Mouse (Mus musculus) hindbrain, embryonic 14.5 days (tissue): ENCODE measurements at regions not wholly inside any gene's neighbourhood (a gene's known extent, or its start where the extent isn't known, plus 50 kb on each side); places are given as distances from the start of the nearest gene placed in this dataset.
A peak's percentile ranks its signal among the peaks of the same experiment; 100 is the strongest.

Source experiments
- ATAC-seq: fragments of 200-750 bp; cut with Nextera tagmentation; 2 replicates; pipeline ENCODE4 v1.8.0; 2017; ENCODE audit warnings: moderate number of reproducible peaks, mild to moderate bottlenecking, moderate TSS enrichment, moderate library complexity; ENCODE audit not compliant: low FRiP score
- DNase-seq: peaks from one replicate; pipeline ENCODE4 v3.0.0-alpha.2; 2015; ENCODE audit warnings: low spot score
- H3K27ac ChIP-seq: fragments of 300-500 bp; sonication (generic); 2 replicates; pipeline ENCODE4 v1.5.1; 2014; ENCODE audit warnings: mild to moderate bottlenecking, moderate library complexity
- H3K27me3 ChIP-seq: fragments of 300-500 bp; sonication (generic); 2 replicates; pipeline ENCODE4 v1.6.1; 2014; ENCODE audit warnings: mild to moderate bottlenecking, low read length, mixed read lengths; ENCODE audit not compliant: control insufficient read depth, insufficient read depth
- H3K36me3 ChIP-seq: fragments of 300-500 bp; sonication (generic); replicated peaks from 2 replicates; pipeline ENCODE4 v1.6.1; 2014; ENCODE audit not compliant: control insufficient read depth, insufficient read depth
- H3K4me1 ChIP-seq: fragments of 300-500 bp; sonication (generic); replicated peaks from 2 replicates; pipeline ENCODE4 v1.6.1; 2014; ENCODE audit warnings: antibody characterized with exemption, low read length, mixed read lengths; ENCODE audit not compliant: control insufficient read depth, insufficient read depth
- H3K4me2 ChIP-seq: fragments of 300-500 bp; sonication (generic); replicated peaks from 2 replicates; pipeline ENCODE4 v1.6.1; 2014; ENCODE audit warnings: mild to moderate bottlenecking, moderate library complexity
- H3K4me3 ChIP-seq: fragments of 300-500 bp; sonication (generic); replicated peaks from 2 replicates; pipeline ENCODE4 v1.5.1; 2014; ENCODE audit warnings: mild to moderate bottlenecking, low read length
- H3K9ac ChIP-seq: fragments of 300-500 bp; sonication (generic); 2 replicates; pipeline ENCODE4 v1.6.1; 2014
- H3K9me3 ChIP-seq: fragments of 300-500 bp; sonication (generic); 2 replicates; pipeline ENCODE4 v1.6.1; 2016; ENCODE audit warnings: low read length; ENCODE audit not compliant: control insufficient read depth
- WGBS: fragments of 180-500 bp; shearing (Covaris S2); extraction: QIAGEN DNeasy Blood & Tissue Kit; methylation state at CpG from one replicate; pipeline ENCODE4 v1.1.7; 2014; 5-methylcytosine and 5-hydroxymethylcytosine counted together

DNA sequence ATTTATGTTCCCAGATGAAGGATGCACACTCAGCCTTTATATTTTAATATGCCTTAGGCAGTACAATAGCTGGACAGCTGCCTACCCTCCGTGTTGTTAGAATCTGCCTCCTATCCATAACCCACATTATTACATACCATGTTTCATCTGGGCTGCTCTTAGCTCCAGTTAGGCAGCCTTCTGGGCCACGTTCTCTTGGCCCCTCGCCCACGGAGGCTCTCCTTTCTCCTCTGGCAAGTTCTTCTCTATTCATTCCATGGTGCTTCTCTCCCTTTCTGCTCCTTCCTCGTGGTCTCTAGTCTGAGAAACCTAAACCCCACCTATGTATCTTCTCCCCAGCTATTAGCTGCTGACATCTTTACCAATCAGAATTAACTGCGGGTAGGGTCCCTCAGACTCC, 152.7 kb upstream of the Hs6st1 start:
- H3K27ac ChIP-seq: no peak overlapping the region
- H3K27me3 ChIP-seq: no peaks in the 10 kb centered on the region
- H3K4me3 ChIP-seq: no peak overlapping the region
- no peaks in the 10 kb centered on the region for H3K9me3 ChIP-seq
- H3K4me2 ChIP-seq: no peak overlapping the region
- H3K9ac ChIP-seq: no peak overlapping the region
- no peaks in the 10 kb centered on the region; the same call in 1 of the 2 replicates for H3K4me1 ChIP-seq
- DNase-seq (no peak), ATAC-seq (no peak)
- whole genome bisulfite sequencing: 89% methylated on average over 6 of the region's 6 CpGs
- no peaks in the 10 kb centered on the region for H3K36me3 ChIP-seq

DNA sequence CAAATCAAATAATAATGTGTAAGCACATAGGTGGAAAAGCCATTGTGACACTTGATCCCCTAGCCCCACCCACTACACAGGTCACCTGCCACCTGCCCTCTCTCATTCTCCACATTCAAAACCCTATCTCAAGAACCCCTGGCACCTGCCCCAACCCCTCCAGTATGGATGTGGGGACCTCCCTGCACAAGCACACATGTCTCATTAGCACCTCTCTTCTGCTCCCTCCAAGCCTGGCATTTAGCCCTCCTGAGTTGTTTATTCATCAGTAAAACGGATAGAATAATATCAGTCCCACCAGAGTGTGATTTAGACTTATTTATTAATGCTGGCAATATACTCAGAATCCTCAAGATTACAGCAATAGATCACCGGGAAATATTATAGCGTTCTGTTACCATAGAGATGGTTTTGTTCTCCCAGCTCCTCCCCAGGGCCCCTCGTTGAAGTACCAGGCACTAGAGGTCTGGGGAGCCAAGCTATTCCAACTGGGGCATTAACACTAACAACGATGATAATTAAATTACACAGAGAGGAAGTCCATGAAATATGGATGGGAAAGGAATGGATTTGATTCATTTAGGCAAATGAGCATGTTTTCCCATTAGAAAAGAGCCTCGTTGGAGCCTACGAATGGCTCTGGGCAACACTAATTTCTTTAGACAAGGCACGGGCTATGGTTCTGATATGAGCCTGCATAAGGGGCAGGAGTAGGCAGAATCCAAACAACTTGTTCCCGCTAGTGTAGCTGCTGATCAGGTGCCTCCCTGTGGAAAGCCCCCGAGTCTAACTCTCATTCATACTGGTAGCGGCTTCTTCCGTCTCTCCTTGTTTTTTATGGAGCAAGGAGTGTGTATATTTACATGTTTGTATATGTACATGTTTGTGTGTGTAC, 148.1 kb upstream of the Hs6st1 start:
- Histone ChIP-seq H3K27me3 (no peaks in the 10 kb centered on the region), H3K4me2 (no peak overlapping the region), H3K27ac (peak overlapping the region; percentile 41), H3K9me3 (no peaks in the 10 kb centered on the region), H3K4me1 (no peaks in the 10 kb centered on the region; the same call in 1 of the 2 replicates), H3K36me3 (no peaks in the 10 kb centered on the region), H3K9ac (no peak overlapping the region), H3K4me3 (no peak overlapping the region)
- DNase-seq (peak; percentile 64), ATAC-seq (peak; percentile 76; the same call in 1 of the 2 replicates)
- 39% methylated on average over 12 of the region's 12 CpGs for WGBS

DNA sequence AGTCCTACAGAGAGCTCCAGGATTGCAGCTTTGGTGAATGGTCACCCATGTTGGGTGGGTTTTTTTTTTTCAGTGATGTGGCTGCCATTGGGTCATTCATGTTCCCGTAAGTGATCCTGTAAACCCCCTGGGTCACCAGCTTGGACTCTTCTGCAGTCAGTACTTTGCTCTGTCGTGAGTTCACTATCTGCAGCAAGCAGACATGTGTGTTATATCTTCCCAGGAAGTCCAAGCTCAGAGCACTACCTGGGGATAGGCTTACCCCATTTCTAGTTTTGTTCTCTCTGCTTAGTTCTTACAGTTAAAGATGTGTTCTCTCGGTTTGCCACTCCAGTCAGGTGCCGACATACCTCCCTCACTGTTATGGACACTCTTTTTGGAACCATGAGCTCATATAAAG, 143.4 kb upstream of the Hs6st1 start:
- Histone ChIP-seq H3K9me3 (no peaks in the 10 kb centered on the region), H3K4me2 (no peak overlapping the region), H3K4me1 (no peaks in the 10 kb centered on the region; the same call in 1 of the 2 replicates), H3K36me3 (no peaks in the 10 kb centered on the region), H3K9ac (no peak overlapping the region), H3K27ac (no peak overlapping the region), H3K4me3 (no peak overlapping the region), H3K27me3 (no peaks in the 10 kb centered on the region)
- ATAC-seq: no peak
- WGBS: 91% methylated on average over 4 of the region's 4 CpGs
- DNase-seq: no peak

DNA sequence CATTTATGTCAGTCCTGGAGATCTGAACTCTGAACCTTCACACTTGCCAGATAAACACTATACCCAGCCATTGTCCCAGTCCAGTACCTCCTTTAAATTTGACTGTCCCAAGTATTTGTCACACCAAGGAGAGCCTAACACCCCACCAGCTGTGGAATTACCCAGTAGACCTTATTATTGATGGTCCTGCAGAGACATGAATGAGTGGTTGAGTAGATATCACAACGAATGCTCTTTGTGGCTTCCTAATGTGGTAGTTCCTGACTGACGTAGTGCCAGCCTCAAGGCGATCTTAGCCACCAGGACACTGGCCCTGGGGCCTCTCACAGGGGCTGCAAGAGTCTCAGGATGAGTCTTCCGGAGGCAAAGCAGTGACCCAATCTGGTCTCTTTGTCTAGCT, 142.9 kb upstream of the Hs6st1 start:
- no peaks in the 10 kb centered on the region for H3K4me1 ChIP-seq
- H3K9me3 ChIP-seq: no peaks in the 10 kb centered on the region
- DNase-seq (no peak), ATAC-seq (no peak)
- no peak overlapping the region for H3K27ac ChIP-seq
- no peak overlapping the region for H3K9ac ChIP-seq
- 91% methylated on average over 4 of the region's 4 CpGs for WGBS
- H3K27me3 ChIP-seq: no peaks in the 10 kb centered on the region
- no peak overlapping the region for H3K4me2 ChIP-seq
- no peak overlapping the region for H3K4me3 ChIP-seq
- H3K36me3 ChIP-seq: no peaks in the 10 kb centered on the region

DNA sequence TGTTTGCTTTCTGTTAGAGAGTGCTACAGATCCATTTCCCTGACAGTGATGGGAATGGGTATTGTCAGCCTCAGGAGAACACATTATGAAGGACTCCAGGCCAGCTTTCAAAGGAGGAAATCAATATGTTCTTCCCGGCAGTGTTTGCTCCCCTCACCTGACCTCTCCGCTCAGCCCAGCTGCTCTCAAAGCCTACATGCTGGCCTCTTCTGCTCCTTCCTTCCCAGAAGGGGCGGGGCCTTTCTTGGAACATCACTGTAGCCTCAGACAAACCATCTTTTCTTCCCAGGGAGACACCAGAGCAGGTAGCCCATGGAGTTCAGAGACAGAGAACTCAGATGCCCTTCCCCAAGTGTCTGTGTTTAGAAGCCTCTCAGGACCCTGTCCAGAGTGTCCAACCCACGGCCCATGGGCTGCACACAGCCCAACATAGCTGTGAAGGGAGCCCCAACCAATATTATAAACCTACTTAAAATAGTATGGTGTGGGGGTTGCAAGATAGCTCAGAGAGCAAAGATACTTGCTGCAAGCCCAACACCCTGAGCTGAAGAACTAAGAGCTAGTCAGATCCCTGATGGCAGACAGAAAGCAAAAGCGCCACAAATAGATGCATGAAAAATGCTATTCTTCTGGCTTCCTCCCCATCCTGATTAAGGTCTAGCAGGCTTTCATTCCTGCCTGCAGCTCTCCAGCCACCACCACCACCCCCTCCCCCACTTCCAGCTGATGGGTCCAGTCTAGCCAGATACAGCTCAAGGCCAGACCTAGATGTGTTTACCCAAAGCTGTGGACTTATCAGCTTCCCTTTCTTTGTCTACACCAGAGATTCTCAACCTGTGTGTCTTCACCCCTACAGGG, 141.8 kb upstream of the Hs6st1 start:
- H3K36me3 ChIP-seq: no peaks in the 10 kb centered on the region
- H3K4me3 ChIP-seq: no peak overlapping the region

DNA sequence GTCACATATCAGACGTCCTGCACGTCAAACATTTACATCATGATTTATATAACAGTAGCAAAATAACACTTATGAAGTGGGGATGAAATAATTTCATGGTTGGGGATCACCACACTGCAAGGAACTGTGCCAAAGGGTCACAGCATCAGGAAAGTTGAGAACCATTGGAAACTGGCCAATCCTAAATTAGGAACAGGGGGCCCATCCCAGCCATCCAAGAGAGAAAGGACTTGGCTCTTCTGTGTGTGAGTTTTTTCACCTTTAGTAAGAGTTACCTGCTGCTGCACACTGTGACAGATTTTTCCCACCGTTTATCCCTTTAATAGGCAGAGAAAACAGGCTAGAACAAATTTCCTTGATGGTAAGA, 141.2 kb upstream of the Hs6st1 start:
- H3K27me3 ChIP-seq: no peaks in the 10 kb centered on the region
- no peak overlapping the region for H3K4me2 ChIP-seq
- 71% methylated on average over 3 of the region's 3 CpGs for WGBS
- no peak overlapping the region for H3K4me3 ChIP-seq
- no peak overlapping the region for H3K9ac ChIP-seq
- no peak overlapping the region for H3K27ac ChIP-seq
- DNase-seq: no peak
- no peaks in the 10 kb centered on the region for H3K36me3 ChIP-seq
- no peaks in the 10 kb centered on the region for H3K4me1 ChIP-seq
- no peak for ATAC-seq
- H3K9me3 ChIP-seq: no peaks in the 10 kb centered on the region

More for the DNA sequence above, 141.8 kb upstream of the Hs6st1 start:
- Histone ChIP-seq H3K9ac (no peak overlapping the region), H3K27ac (no peak overlapping the region), H3K4me1 (no peaks in the 10 kb centered on the region), H3K4me2 (no peak overlapping the region), H3K9me3 (no peaks in the 10 kb centered on the region), H3K27me3 (no peaks in the 10 kb centered on the region)
- 71% methylated on average over 5 of the region's 5 CpGs for WGBS
- DNase-seq (no peak), ATAC-seq (no peak)

DNA sequence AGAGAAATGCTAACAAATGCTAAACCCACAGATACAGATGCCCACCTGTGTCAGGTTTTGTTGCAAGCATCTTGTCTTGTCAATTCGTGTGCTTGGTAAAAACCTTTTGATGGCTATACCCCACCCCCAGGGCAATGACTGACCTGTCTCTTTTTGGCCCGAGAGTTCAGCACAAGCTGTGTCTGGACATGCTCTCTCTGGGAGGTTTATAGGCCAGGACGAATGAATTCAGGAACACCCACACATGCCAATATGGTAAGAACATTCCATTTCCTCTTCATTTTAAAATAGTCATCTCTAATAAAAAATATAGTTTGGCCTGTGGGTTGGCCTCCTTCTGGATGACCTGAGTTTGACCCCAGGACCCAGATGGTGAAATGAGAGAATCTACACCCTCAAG, 137.8 kb upstream of the Hs6st1 start:
- no peak for ATAC-seq
- Histone ChIP-seq H3K27me3 (no peaks in the 10 kb centered on the region), H3K4me1 (no peaks in the 10 kb centered on the region), H3K9ac (no peak overlapping the region), H3K4me2 (no peak overlapping the region), H3K36me3 (no peaks in the 10 kb centered on the region), H3K27ac (no peak overlapping the region), H3K4me3 (no peak overlapping the region), H3K9me3 (no peaks in the 10 kb centered on the region)
- 77% methylated on average over 3 of the region's 3 CpGs for WGBS
- no peak for DNase-seq

DNA sequence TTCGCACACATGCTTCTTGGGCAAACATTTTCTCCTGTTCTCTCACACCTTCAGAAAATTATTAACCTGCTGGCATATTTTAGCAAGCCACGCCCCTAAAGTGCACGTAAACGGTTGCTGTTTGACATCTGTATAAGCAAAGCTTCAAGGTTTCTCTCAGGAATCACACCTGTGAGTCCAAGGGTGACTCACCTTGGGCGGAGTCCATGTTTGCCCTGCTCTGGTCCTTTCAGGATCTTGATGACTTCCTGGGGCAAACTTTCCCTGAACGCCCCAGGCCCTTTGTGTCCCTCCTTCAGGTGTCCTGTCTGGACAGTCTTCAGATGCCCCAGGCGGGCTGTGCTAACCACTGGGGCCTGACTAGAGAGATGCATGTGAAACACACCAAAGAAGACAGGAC, 137.1 kb upstream of the Hs6st1 start:
- H3K4me2 ChIP-seq: no peak overlapping the region
- DNase-seq (no peak), ATAC-seq (no peak)
- no peak overlapping the region for H3K27ac ChIP-seq
- 92% methylated on average over 7 of the region's 7 CpGs for WGBS
- H3K27me3 ChIP-seq: no peaks in the 10 kb centered on the region
- no peaks in the 10 kb centered on the region for H3K9me3 ChIP-seq
- no peak overlapping the region for H3K4me3 ChIP-seq
- H3K9ac ChIP-seq: no peak overlapping the region
- no peaks in the 10 kb centered on the region for H3K36me3 ChIP-seq
- H3K4me1 ChIP-seq: no peaks in the 10 kb centered on the region

DNA sequence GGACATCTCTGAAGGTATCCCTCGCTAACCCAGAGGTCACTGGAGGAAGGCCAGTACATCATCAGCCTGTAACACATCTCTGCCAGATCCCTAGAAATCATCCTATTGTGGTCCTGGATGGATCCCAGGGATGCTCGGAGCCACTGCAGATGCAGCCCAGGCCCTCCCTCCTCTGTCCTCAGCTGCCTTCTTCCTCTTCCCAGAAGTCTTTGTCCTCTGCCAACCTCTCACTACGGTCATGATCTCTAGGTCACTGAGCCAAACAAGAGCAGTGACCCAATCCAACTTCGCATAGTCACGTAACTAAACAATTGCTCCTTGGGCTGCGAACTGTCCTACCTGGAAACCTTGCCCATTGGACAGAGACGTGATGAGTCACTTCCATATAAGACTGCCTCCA, 134.7 kb upstream of the Hs6st1 start:
- DNase-seq: no peak
- Histone ChIP-seq H3K36me3 (no peaks in the 10 kb centered on the region), H3K4me1 (no peaks in the 10 kb centered on the region), H3K4me3 (no peak overlapping the region), H3K27ac (no peak overlapping the region), H3K9ac (no peak overlapping the region), H3K27me3 (no peaks in the 10 kb centered on the region), H3K9me3 (no peaks in the 10 kb centered on the region), H3K4me2 (no peak overlapping the region)
- WGBS: 74% methylated on average over 7 of the region's 7 CpGs
- ATAC-seq: no peak
